Mouse (Mus musculus) c-Kit-negative CD71-positive TER-119-positive erythroid progenitor cells, embryonic 14.5 days (primary cell): ENCODE data around the gene Tmem213.

Experiments
- DNase-seq: peaks from one replicate; pipeline ENCODE4 v3.0.0-alpha.2; 2013; ENCODE audit warnings: low read depth, low spot score

Tmem213 gene

GRCm38 (mm10) chr6:38152305-38152704 lies 43.2 kb downstream of the Tmem213 start:
- no peak for DNase-seq

- no peak for DNase-seq
Observed at GRCm38 (mm10) chr6:38156204-38156603, 47.1 kb downstream of the Tmem213 start.

- DNase-seq: no peak
Observed at GRCm38 (mm10) chr6:38157925-38158324, 48.9 kb downstream of the Tmem213 start.

- no peak for DNase-seq
Observed at GRCm38 (mm10) chr6:38159576-38159975, 50.5 kb downstream of the Tmem213 start.

GRCm38 (mm10) chr6:38160102-38160501 lies 51.0 kb downstream of the Tmem213 start:
- peak; percentile 40 for DNase-seq

GRCm38 (mm10) chr6:38160556-38160955 lies 51.5 kb downstream of the Tmem213 start:
- DNase-seq: no peak

- no peak for DNase-seq
Observed at GRCm38 (mm10) chr6:38162825-38163504, 53.9 kb downstream of the Tmem213 start.

GRCm38 (mm10) chr6:38164705-38165104 lies 55.6 kb downstream of the Tmem213 start:
- no peak for DNase-seq

GRCm38 (mm10) chr6:38165385-38165784 lies 56.3 kb downstream of the Tmem213 start:
- no peak for DNase-seq
